Mouse (Mus musculus) liver, postnatal 0 days (tissue): Measurements from ENCODE around the gene Hsd17b3. TPM values are rescaled to one million over a fixed set of nuclear protein-coding genes. Genes with fewer than 3 reads are reported as not detected.
"Not testable (repeated sequence)": the region's sequence is repeated elsewhere in the genome, so short reads cannot be mapped to it uniquely, and the experiment has no call there.

Experiments used
- ATAC-seq: fragments of 200-750 bp; cut with Nextera tagmentation; 2 replicates; pipeline ENCODE4 v1.8.0; 2017; ENCODE audit warnings: mild to moderate bottlenecking, moderate library complexity
- DNase-seq: peaks from one replicate; pipeline ENCODE4 v3.0.0-alpha.2; 2016
- H3K27ac ChIP-seq: fragments of 300-500 bp; sonication (generic); 2 replicates; pipeline ENCODE4 v1.5.1; 2014; ENCODE audit warnings: antibody characterized with exemption, moderate library complexity, mild to moderate bottlenecking, low read depth
- H3K27me3 ChIP-seq: fragments of 300-500 bp; sonication (generic); 2 replicates; pipeline ENCODE4 v1.6.1; 2014; ENCODE audit warnings: low read length, control low read depth, mixed read lengths; ENCODE audit not compliant: insufficient read depth
- H3K36me3 ChIP-seq: fragments of 300-500 bp; sonication (generic); replicated peaks from 2 replicates; pipeline ENCODE4 v1.6.1; 2014; ENCODE audit warnings: mild to moderate bottlenecking, control low read depth, low read length, moderate library complexity, mixed read lengths; ENCODE audit not compliant: insufficient read depth
- H3K4me1 ChIP-seq: fragments of 300-500 bp; sonication (generic); 2 replicates; pipeline ENCODE4 v1.6.1; 2014; ENCODE audit warnings: antibody characterized with exemption, mild to moderate bottlenecking, control low read depth; ENCODE audit not compliant: insufficient read depth
- H3K4me2 ChIP-seq: fragments of 300-500 bp; sonication (generic); 2 replicates; pipeline ENCODE4 v1.6.1; 2014; ENCODE audit warnings: low read depth, mild to moderate bottlenecking, low read length, moderate library complexity, mixed read lengths
- H3K4me3 ChIP-seq: fragments of 300-500 bp; sonication (generic); 2 replicates; pipeline ENCODE4 v1.5.1; 2014; ENCODE audit warnings: low read depth, low read length
- H3K9ac ChIP-seq: fragments of 300-500 bp; sonication (generic); replicated peaks from 2 replicates; pipeline ENCODE4 v1.6.1; 2014; ENCODE audit warnings: mild to moderate bottlenecking, moderate library complexity
- H3K9me3 ChIP-seq: fragments of 300-500 bp; sonication (generic); 2 replicates; pipeline ENCODE4 v1.6.1; 2016; ENCODE audit warnings: mild to moderate bottlenecking, control low read depth, low read length, mixed read lengths
- CTCF ChIP-seq: sonication (generic); IDR thresholded peaks from 2 replicates; pipeline ENCODE4 v1.5.1; 2016; ENCODE audit warnings: antibody characterized with exemption, low read depth
- EP300 ChIP-seq: IDR thresholded peaks from 2 replicates; pipeline ENCODE4 v1.6.1; 2016; ENCODE audit warnings: antibody characterized with exemption, low read depth, mild to moderate bottlenecking
- WGBS: fragments of 180-500 bp; shearing (Covaris S2); extraction: QIAGEN DNeasy Blood & Tissue Kit; methylation state at CpG from one replicate; pipeline ENCODE4 v1.1.7; 2014; ENCODE audit not compliant: insufficient replicate concordance; 5-methylcytosine and 5-hydroxymethylcytosine counted together
- polyA plus RNA-seq: library from polyadenylated mRNA; unstranded; fragments of >200 nt; fragmentation: Nextera tagmentation; extraction: Ambion mirVana; gene quantifications from 2 replicates; pipeline ENCODE4 v1.2.1, GENCODE M21; 2015

Hsd17b3 gene
- polyA plus RNA-seq, 1 experiment from 2014 or later = not detected

DNA sequence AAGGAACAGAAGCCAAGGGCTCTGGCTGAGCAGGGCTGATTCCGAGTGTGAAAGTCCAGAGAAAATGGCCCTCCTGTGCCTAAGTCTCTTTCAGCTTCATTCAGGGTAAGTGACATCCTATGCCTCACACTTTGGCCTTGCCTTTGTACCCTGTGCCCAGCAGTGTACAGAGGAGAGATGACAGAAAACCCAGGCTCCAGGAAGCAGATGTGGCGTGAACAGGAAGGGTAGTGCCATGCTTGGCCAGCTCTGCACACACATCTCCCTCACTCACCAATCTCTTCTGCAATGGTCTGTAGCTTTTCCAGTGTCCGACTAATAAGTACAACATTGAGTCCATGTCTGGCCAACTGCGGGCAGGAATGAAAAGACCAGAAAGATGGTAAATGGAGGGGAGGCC lies 13.0 kb downstream of the Hsd17b3 start:
- H3K4me2 ChIP-seq = no peak overlapping the region
- H3K4me3 ChIP-seq = no peak overlapping the region
- H3K36me3 ChIP-seq = no peaks in the 10 kb centered on the region
- 60% methylated on average over 4 of the region's 4 CpGs for WGBS
- TF ChIP-seq CTCF (no peak), EP300 (no peak)
- no peak overlapping the region for H3K27ac ChIP-seq
- H3K4me1 ChIP-seq = no peaks in the 10 kb centered on the region
- DNase-seq (no peak), ATAC-seq (no peak)
- no peaks in the 10 kb centered on the region for H3K9me3 ChIP-seq
- no peaks in the 10 kb centered on the region for H3K27me3 ChIP-seq
- H3K9ac ChIP-seq = no peak overlapping the region

DNA sequence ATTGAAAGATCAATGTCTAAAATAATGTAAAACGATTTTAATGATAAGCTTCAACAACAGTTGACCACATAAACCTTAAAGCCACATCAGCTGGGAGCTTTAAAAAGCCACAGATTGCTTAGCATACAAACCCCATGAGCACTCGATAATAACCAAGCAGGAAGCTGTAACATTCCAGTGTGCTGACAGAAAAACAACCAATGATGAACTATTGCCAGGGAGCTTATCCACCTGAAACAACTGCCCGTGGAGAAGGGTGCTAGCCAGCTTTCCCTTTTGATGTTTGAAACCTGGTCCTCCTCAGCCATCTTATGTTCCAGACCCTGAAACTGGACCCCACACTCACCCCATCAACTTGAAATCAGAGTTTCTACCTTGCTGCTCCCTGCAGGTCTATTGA lies 22.4 kb downstream of the Hsd17b3 start:
- DNase-seq = no peak
- no peaks in the 10 kb centered on the region for H3K4me1 ChIP-seq
- WGBS = 19% methylated on average over 3 of the region's 3 CpGs
- no peaks in the 10 kb centered on the region for H3K36me3 ChIP-seq
- H3K4me3 ChIP-seq = no peak overlapping the region
- no peak overlapping the region for H3K9ac ChIP-seq
- no peak for ATAC-seq
- no peak overlapping the region for H3K4me2 ChIP-seq
- H3K27ac ChIP-seq = no peak overlapping the region
- H3K9me3 ChIP-seq = no peaks in the 10 kb centered on the region
- TF ChIP-seq CTCF (no peak), EP300 (no peak)
- H3K27me3 ChIP-seq = no peaks in the 10 kb centered on the region

DNA sequence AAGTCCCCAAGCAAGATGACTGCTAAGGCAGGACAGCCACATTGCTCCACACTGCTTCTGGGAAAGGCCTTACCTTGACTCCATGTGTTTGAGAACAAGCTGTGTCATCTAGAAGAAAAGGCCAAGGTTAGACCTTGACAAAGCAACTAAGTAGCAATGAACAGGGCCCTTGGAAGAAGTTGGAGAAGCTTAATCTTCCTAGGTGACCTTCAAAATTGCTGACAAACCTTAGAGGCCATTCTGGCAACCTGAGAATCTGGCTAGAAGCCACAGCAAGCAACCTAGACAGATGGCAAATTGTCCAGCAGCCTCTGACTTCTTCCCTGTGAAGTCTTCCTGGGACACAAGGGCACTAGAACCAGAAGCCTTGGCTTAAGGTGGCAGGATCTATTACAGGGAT lies 24.8 kb downstream of the Hsd17b3 start:
- no peak for ATAC-seq
- no peak for TF ChIP-seq CTCF
- no peak for TF ChIP-seq EP300
- H3K36me3 ChIP-seq = no peaks in the 10 kb centered on the region

DNA sequence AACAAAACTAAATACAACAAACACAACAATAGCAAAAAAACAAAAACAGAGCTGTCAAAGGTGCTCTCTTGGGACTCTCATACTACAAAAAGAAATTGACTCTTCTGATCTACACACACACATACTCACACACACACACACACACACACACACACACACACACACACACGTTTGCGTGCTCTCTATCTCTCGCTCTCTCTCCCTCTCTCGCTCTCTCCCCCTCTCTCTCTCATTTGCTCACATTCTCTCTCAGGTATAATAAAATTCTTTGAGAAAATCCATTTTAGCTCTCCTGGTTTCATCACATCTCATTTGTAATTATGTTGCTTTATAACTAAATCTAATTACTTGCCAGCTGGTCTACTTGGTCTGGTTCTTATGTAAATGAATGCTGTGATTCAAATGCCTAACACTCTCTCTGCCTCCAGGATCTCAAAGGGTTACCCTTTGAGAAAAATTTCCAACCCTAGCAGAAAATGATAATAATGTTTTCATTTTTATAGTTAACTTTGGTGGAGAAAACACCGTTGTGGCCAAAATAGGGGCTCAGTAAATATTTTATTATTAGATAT lies 28.0 kb downstream of the Hsd17b3 start:
- ATAC-seq (no peak), DNase-seq (no peak)
- no peaks in the 10 kb centered on the region for H3K9me3 ChIP-seq
- H3K4me2 ChIP-seq = no peak overlapping the region
- no peaks in the 10 kb centered on the region for H3K4me1 ChIP-seq
- H3K27me3 ChIP-seq = no peaks in the 10 kb centered on the region
- TF ChIP-seq CTCF (no peak), EP300 (no peak)
- H3K36me3 ChIP-seq = no peaks in the 10 kb centered on the region
- 76% methylated on average over 5 of the region's 5 CpGs for WGBS
- H3K9ac ChIP-seq = no peak overlapping the region
- no peak overlapping the region for H3K4me3 ChIP-seq
- H3K27ac ChIP-seq = no peak overlapping the region

More for the DNA sequence above, 24.8 kb downstream of the Hsd17b3 start:
- Histone ChIP-seq H3K4me3 (no peak overlapping the region), H3K27ac (no peak overlapping the region), H3K9ac (no peak overlapping the region), H3K4me2 (no peak overlapping the region), H3K4me1 (no peaks in the 10 kb centered on the region), H3K9me3 (no peaks in the 10 kb centered on the region), H3K27me3 (no peaks in the 10 kb centered on the region)
- no peak for DNase-seq

DNA sequence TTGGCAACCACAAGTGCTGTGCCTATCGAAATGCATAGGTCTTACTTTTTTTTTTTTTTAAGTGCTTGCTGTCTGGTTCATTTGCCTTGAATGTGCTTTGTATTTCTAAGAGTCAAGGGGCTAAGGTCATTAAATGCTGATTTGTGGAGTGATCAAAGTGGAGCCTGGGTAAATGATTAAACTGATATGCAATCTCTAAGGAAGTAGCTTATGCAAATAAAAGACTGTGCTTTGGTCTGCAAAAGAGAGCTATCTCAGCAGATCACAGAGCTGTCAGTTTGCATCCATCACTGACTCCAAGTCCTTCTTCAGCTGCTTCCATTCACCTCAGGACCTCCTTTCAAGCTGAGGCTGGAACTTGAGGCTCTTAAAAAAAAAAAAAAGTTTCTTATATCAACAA lies 35.1 kb downstream of the Hsd17b3 start:
- ATAC-seq (no peak), DNase-seq (no peak)
- Histone ChIP-seq H3K36me3 (no peaks in the 10 kb centered on the region), H3K9me3 (peaks cover 7% of the 10 kb centered on the region), H3K27me3 (no peaks in the 10 kb centered on the region), H3K4me1 (no peaks in the 10 kb centered on the region), H3K9ac (no peak overlapping the region), H3K4me2 (no peak overlapping the region), H3K27ac (no peak overlapping the region), H3K4me3 (no peak overlapping the region)
- TF ChIP-seq CTCF (no peak), EP300 (no peak)
- WGBS = 46% methylated on average over 1 of the region's 1 CpGs

GRCm38 (mm10) chr13:64052281-64052680 lies 36.7 kb downstream of the Hsd17b3 start:
- not testable (repeated sequence) for H3K4me1 ChIP-seq, H3K4me3 ChIP-seq, H3K27me3 ChIP-seq, H3K27ac ChIP-seq, DNase-seq, H3K9me3 ChIP-seq, H3K4me2 ChIP-seq, H3K36me3 ChIP-seq, H3K9ac ChIP-seq
- WGBS = 55% methylated on average over 2 of the region's 2 CpGs
- peak; percentile 63 for ATAC-seq

DNA sequence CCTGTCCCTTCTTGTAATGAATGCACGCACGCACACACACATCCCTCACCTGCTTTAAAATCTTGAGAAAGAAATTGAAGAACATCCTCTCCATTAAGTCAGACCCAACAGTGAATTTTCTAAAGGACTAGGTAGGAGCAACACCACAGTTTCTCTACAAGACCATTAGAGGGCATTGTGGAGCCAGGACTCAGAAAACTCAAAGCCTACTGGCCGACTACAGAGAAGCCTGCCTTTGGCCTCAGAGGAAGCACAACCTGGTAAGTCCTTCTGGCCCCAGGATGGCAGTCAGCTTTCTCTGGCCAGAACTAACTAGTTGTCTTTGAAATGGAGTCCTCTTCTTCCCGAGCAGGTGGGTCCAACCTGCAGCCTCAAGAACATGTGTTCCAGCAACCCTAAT lies 38.1 kb downstream of the Hsd17b3 start:
- peak; percentile 51 for TF ChIP-seq CTCF
- TF ChIP-seq EP300 = no peak
- WGBS = 65% methylated on average over 4 of the region's 4 CpGs
- Histone ChIP-seq H3K9me3 (peaks cover 7% of the 10 kb centered on the region), H3K9ac (no peak overlapping the region), H3K27ac (no peak overlapping the region), H3K4me3 (no peak overlapping the region), H3K4me1 (no peaks in the 10 kb centered on the region), H3K4me2 (no peak overlapping the region), H3K36me3 (no peaks in the 10 kb centered on the region), H3K27me3 (no peaks in the 10 kb centered on the region)
- DNase-seq = no peak
- no peak for ATAC-seq
